Mouse (Mus musculus) T-helper 2 cell (primary cell): ENCODE results near the gene Bcl11a.
"Not testable (repeated sequence)": the region's sequence is repeated elsewhere in the genome, so short reads cannot be mapped to it uniquely, and the experiment has no call there.

ENCODE experiments used
- in situ Hi-C: fragments of 300-600 bp; cut with MboI, MseI; formaldehyde crosslinking; loops from one replicate; pipeline ENCODE4 v1.15.1; 2025; ENCODE audit warnings: high pct_unique_total_duplicates

The Bcl11a gene

DNA sequence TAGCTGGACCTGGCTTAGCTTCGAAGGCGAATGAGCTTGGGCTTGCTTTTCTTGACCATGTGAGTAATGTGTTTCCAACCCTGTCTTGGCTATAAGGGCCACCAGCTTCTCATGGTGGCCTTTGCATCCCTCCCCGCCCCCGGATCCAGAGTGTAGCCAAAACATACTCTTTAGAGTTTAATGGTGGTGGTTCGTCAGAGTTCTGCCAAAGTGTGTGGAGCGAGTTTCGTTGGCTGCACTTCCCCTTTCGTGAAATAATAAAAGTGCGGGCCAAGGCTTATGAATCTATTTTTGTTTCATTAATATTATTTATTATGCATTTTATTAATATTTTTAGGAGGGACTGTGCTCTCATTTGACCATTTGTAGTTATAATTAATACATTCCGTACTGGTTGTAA, 21.4 kb downstream of the Bcl11a start:
- in situ Hi-C loops: no loop called here

DNA sequence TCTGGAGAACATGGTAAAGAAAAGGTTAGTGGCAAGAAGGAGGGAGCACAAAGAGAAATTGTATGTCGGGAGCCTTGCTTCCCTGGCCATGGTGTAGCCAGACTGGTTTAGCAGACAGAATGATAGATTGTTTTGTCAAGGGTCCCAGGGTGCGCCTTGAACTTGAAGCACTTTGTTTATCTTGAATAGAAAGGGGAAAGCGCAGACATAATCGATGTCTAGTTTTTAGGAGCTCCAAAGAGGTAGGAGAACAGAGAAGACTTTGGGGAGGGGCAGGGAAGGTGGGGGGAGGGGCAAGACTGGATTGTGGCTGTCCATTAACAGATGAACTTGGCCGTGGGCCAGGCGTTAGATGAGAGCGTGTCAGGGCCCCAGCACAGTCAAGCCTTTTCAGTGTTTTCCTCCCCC, 22.0 kb downstream of the Bcl11a start:
- in situ Hi-C loops: no loop called here

DNA sequence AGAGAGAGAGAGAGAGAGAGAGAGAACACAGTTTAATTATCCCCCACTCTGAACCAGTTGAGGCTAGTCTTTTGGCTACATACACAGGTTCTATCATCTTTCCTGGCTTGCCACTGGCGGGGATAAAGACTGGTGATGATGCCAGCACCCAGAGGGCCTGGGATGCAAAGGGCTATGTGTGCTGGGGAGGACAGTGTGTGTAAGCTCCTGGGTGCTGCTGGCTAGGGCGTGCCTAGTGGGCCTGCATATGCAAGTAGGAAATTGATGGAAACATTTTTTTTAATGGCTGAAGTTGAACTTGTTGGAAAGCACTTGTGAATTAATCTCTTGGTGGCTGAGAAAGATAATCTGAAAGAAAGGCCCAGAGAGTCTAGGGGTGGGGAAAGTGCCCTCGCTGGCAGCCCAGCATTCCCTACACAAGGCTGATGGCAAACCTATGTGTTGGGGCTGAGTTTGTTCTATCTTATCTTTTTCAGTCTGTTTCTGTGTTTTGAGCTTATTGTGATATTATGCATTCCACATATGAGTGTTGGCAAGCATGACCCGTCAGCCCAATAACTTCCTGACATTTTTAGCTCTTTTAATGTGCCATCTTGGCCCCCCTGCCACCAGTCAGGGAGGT, 22.7 kb downstream of the Bcl11a start:
- in situ Hi-C loops: no loop called here

DNA sequence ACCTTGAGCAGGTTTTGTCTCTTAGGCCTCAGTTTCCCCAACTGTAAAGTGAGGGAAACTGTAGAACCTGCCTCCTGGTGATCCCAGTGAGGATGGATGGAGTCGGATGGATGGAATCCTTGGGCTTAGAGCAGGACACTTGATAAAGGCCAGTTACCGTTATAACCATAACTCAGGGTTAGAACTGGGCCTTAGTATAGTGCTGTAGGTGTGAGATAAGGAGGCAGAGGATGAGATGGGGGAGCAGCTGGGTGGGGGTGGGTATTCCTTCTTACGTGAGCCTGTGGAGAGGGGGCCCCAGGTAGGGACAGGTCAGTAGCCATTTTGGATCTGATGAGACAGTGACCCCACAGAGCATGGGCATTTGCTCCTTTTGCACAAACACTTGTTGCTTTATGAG, 23.8 kb downstream of the Bcl11a start:
- in situ Hi-C loops: no loop called here

DNA sequence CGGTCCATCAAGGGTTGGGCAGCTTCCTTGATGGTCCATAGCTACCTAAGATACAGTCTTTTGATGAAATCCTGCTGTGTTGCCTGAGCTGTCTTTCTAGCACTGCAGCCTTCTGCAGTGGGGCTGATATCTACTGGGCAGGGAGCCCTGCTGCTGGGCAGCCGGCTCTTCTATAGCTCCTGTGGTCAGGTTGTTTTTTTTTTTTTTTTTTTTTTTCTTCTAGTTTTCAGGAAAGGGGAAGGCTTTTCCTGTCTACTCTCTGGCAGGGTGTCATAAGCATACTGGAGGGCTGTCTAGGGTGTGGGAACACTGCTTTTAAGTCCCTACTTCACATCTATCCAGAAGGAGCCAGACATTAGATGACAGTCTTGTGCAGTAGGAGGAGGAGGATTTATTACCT, 24.5 kb downstream of the Bcl11a start:
- in situ Hi-C loops: no loop called here

DNA sequence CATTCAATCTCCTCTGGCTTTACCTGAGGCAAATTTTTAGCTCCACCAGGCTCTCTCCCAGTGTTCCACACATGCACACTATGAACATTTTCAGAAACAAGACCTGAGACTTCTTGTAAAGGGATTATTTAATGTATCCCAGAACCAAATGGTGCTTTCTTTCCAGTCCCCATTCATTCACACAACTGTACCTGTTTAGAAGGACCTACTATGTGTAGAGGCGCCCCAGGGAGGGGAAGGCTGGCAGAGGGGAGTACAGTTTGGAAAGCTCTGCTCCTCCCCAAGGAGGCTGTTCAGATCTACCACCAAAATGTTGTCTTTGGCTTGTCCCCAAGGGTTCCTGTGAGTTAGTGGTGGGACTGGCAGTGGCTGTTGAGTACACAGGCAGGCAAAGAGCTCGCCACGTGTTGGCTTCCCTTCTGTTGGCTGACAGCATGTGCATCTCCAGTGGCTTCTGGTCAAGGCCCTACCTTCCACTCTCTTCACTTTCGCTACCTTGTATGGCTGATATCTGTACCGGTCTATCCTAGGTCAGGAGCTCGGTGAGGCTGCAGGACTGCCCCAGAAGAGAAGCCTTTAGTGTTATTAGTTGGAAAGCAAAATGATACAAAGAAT, 25.4 kb downstream of the Bcl11a start:
- in situ Hi-C loops: no loop called here

DNA sequence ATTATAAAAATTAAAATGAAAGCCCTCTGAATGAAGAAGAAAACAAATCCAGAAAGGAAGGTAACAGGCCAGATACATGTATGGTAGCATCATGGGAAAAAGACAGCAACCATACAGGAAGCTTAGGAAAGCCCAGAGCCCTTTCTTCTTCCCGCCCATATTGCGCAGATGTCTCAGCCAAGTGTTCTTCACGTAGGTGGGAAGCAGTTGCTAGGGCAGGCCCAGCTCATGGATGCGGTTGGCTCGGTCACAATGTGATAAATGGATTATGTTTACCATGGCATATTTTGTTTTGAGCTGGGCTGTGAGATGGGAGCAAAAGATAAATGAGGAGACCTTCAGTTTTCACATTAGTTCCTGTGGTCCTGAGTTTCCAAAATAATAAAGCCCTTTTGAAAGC, 29.6 kb downstream of the Bcl11a start:
- in situ Hi-C loops: no loop called here

DNA sequence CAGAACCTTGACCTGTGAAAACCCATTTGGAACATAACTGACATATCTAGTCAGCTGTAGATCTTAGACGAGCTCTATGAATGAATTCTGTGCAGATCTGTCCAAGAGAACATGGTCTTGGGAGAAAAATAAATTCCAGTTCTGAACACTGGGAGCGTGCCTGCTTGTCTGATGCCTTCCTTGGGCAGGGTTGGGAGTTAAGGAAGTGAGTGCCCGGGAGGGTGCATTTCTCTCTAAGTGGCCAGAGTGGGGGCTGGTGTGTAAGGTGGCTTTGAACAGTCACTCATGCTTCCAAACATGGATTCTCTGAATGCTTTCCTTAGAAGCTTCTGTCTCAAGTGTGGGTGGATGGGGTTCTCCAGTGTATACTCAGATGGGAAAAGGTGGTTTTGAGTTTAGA, 31.1 kb downstream of the Bcl11a start:
- in situ Hi-C loops: no loop called here

DNA sequence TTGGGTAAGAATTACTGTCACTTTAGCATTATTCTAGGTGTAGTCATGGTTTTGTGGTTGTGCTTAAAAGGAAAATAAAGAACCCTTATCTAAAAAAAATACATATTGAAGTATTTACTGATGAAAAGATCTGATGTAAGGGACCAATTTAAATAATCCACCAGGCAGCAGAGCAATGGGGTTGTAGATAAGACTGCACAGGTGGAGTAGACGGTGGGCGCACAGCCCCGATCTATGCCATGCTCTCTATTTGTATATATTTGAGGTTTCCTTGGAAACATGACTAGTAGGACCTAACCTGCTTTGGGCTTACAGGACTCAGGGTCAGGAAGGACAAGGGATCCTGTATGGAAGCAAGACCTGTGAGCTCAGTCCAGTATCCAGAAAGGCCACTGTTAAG, 31.5 kb downstream of the Bcl11a start:
- in situ Hi-C loops: no loop called here

DNA sequence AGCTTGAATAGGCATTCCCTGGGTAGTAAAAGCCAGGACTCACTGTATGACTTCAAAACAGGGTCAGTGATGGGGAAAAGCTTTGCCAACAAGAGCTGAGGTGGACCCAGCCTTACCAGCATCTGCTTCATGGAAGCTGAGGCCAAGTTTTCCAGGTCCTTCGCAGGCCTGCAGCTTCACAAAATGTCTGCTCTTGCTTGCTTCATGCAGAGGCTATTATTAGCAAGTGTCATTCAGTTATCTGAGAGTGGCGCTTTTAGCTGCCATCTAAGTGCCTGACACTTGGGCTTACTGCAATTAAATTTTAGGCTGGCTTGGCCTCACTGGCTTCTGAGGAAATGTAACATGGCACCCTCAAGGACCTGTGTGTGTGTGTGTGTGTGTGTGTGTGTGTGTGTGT, 32.3 kb downstream of the Bcl11a start:
- in situ Hi-C loops: no loop called here

DNA sequence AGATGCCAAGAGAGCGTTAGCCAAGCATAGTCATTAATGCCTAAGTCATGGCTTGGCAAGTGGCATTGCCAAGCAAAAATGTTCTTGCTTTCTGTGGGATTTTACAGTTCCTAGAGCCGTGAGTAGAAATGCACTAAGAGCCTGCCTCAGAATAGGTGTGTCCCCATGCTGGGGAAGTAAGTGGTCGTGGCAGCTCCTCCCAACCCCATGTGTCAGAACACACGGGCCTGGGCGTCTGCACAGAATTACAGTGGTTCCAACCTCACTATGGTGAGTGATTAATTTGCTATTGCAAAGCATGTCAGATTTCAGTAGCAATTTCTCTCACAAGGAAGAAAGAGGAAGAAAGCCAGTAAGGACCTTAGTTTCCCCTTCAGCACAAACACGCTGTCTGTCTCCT, 33.9 kb downstream of the Bcl11a start:
- in situ Hi-C loops: no loop called here

DNA sequence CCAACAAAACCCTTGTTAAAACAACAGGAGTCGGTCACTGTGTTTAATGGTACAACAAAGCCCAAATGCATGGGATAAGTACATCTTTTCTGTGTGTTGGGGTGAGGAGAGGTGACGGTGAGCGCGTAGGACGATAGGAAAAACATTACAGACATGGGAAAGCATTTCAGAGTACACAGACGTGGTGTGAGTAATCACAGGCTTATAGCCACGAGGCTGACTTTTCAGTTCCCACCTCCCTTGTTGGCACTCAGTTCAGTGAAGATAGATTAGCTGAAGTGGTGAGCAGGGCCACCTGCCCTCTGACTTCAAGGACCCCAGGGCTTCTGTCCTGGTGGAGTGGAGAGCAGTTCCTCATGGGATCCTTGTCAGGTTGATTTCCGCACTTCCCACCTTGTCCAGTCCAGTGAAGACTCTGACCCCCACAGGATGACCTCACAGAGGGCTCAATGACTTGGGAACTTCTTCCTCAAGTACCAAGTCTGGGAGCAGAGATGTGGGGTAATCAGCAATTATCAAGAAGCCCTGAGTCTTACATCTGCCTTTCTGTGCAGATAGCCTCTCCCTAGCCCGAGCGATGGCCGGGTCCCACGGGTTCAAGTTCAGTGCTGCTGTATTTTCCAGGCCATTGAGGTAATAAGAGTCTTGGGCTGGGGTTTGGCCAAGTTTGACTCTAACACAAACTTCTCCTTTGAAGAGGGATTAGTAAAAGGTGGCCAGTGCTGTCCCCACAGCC, 37.3 kb downstream of the Bcl11a start:
- in situ Hi-C loops: no loop called here

DNA sequence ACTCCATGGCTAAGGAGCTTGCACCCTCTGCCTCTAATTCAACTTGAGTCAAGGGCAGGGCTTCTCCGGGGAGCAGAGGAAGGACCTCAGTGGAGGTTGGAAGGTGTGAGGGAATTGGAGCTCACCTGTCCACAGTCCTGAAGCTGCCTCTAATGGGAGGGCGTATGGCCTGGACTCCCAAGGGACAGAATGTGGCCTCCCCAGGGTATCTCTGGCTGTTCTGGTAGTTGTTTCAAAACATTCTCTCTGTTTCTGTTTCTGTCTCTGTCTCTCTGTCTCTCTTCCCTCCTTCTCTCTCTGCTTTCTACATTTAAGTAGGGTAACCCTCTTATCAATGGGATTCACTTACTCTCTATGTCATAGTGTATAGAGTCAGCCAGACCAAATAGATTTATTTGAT, 38.2 kb downstream of the Bcl11a start:
- in situ Hi-C loops: no loop called here

DNA sequence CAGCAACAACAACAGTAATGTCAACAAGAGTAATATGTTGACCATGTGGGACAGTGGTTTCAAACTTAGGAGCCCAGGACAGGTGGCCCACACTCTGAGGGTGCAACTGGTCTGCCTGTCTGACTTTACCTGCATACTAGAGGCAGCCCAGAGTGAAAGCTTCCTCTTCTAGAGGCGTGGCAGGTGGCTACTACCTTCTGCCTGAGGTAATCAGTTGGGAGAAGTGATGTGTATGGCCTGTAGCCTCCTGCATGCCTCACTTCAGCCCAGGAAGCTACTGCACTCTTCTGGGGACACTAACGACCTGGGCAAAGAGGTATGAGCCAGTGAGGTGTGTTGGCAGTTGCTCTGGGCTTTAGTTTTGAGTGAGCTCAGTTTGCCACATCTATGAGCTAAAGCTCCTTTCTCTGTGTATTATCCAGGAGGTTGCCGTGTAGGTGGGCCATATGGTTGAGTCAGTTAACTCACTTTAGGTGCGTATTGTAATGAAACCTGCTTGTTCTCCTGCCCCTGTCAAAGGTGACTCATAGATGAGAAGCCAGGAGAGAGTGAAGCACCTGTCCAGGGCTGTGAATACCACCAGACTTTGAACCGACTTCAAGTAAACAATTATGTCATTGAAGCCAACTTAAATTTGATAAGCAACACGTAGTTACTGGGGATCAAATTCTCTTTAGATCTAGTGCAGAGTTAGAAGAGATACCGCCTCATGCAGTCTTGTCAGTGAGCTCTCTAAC, 38.9 kb downstream of the Bcl11a start:
- in situ Hi-C loops: no loop called here

DNA sequence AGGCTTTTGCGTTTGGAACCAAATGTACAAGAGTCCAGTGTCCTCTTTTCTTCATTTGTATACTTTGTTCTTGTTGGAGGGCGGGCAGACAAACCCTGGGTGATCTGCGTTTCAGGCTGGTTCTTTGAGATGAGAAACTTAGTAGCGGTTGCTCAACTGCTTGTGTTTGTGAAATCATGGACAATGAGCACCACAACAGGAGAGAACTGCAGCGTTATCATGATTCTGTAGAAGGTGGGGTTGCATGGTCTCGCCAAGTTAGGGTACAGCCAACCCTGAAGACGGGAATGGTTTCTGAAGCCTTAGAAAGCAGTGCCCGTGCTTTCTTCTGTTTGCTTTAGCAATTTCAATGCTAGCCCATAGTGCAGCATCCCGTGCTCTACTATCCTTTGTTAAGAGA, 43.3 kb downstream of the Bcl11a start:
- in situ Hi-C loops: no loop called here

DNA sequence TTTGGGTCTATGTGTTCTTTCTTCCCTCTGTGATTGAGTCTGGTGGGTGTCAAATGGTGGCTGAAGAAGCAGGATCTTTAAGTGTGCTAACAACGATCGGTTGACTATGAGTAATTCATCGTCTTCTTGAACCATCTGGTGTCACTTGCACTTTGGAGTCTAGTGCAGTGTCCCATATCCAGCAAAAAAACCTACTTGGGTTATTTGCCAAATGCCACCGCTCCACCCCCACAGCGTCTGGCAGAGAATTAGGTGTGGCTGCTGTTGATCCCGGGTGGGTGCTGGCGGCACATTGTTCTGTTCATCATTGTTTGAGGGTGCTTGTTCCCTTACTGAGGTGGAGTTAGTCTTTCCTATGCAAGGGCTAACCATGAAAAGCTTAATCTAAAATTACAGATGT, 45.0 kb downstream of the Bcl11a start:
- in situ Hi-C loops: no loop called here

DNA sequence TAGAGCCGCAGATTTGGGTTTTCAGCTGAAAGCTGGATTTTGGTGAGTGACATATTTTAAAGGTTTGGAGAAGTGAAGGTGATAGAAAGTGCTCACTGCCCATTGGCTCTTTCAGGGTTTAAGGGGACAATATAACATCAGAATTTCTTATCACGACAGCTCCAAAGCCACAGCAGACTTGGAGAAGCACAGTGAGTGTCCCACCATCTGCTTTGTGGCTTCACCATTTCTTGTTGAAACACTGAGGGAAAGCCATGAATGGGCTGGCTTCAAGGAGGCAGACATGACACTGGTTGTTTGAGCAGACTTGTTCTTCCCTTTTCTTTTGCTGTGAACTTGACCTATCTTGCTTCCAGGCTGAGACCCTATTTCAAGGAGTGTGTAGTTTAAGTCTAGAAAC, 46.1 kb downstream of the Bcl11a start:
- in situ Hi-C loops: no loop called here

DNA sequence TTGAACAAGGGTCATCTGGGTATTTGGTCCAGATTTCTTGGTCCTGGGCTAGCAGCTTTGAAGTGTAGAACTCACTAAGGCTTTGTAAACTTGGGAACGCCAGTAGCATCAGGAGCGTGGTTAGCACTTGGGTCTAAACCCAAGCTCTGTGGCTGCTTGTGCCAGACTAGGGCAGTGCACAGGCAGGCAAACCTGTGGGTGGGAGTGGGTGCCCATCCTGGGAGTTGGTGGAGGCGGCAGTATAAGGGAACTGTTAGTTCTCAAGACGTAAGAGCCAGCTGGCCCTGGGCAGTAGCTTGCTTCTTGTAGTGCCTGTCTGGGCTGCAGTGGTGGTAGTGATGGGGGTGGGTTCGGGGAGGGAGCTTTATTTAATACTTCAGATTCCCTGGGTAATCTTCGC, 47.2 kb downstream of the Bcl11a start:
- in situ Hi-C loops: no loop called here

DNA sequence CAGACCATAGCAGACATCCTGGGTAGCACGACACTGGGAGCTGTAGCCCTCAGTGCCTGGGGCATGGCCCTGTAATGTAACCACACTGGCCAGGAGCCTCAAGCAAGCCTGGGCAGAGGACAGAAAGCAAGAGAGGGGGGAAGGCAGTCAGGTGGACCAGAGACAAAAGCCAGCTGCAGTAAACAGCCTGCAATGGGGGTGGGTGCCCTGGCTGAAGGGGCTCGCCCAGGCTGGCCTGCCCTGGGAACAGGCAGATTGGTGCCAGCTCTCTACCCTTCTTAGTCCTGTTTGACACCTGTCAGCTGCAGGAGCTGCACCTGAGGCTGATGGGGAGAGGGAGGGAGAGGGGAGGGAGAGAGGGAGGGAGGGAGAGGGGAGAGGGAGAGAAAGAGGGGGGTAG, 50.1 kb downstream of the Bcl11a start:
- in situ Hi-C loops: no loop called here

DNA sequence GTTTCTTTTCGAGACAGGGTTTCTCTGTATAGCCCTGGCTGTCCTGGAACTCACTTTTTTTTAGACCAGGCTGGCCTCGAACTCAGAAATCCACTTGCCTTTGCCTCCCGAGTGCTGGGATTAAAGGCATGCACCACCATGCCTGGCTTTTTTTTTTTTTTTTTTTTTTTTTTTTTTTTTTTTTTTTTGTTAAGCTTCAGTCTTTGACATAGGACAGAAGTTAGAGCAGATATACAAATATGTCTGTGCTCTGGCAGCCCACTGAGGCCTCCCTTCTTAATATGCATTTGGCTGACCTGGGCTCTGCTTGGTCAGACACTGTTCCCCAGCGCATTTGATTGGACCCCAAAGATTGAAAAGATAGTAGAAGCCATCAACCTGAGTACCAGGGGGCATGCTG, 51.0 kb downstream of the Bcl11a start:
- in situ Hi-C loops: not testable (repeated sequence)

DNA sequence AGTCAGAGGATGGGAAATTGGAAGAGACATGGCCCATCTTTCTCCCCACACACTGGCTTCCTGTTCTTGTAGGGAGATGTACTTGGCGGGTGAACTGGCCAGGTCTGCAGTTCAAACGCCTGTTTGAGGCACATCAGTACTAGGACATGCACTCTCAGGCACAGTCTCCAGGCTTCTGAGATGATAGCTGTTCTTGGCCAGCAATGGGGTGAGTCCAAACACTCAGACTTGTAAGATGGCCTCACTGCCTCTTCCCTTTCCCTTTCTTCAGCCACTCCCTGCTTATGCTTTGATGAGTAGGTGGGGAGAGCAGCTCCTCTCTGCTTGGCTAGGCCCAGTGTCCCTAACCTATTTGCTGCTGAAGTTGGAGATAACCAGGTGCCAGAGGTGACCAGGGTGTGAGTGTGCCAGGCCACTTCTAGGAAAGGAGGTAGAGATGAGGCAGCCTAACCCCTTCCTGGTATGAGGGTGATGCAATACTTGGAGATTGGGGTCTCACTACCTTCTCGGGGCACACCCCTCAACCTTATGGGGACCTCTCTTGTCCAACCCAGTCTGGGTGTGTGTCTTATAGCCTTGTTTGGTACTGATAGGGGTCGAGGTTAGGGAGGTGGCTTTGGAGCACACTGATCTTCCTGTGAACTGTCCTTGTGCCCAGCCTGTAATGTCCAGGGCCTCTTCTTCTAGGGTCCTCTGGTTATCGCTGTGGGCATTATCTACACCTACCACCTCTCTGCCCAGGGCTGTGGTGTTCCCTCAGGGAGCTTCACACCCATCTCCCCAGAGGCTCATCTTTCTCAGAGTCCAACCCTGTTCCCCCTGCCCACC, 51.7 kb downstream of the Bcl11a start:
- in situ Hi-C loops: no loop called here
